ENCODE assay signal across 10 mouse cellular contexts in the genomic region with DNA sequence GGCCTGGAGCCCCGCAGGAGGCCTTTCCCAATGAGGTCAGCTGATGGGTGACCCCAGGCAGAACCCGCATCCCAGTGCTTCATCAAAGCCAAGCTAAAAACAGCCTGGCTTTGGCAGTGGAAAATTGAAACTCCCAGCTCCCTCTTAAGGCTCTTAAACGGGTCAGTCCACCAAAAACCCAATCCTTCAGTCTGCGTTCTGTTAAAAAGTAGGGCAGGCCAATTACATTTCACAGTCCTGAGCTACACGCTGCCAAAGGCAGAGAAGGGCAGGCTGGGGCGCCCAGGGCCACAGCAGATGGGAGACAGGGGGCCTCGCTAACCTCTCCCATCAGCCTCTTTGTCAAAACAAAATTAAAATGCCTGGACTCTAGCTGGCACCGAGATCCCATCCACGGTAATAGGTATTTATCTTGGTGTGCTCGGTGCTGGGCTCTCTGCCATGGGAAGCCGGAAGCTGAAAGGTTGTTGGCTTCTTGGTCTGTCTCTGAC.
A peak's percentile ranks its signal among the peaks of the same experiment; 100 is the strongest.
DNase-seq lines count a peak whose midpoint lies in the region; ATAC-seq and TF ChIP-seq lines count a peak whose summit lies in the region.
"Had no signal": no experiment of that assay in that cellular context is flagged by ENCODE, and none has a peak within 500 bp of the region (broad histone marks: within the 10 kb centered on the region; RNA-seq: fewer than 3 reads in every experiment).

No protein-coding gene starts in this region.

- intact Hi-C loops in gastrocnemius, postnatal 14 days (cut with DNase I; ENCODE audit: low total_unique reads), result no loop called here

- H3K4me2 ChIP-seq in hindbrain, embryonic 16.5 days (ENCODE audit: low read length), result no peak overlapping the region
- H3K4me2 ChIP-seq in stomach, postnatal 0 days (replicated peaks; ENCODE audit: low read depth), result no peak overlapping the region
- H3K4me2 ChIP-seq: embryonic facial prominence, embryonic 12.5 days; liver, embryonic 13.5 days had no signal

- TF ChIP-seq CTCF in stomach, postnatal 0 days (IDR thresholded peaks at IDR 0.05; ENCODE audit: low read depth), result no peak

- ATAC-seq in hindbrain, embryonic 16.5 days, result peak; percentile 66; the same call in 1 of the 2 replicates
- peak; percentile 19; the same call in 1 of the 2 replicates for ATAC-seq in stomach, postnatal 0 days (ENCODE audit: low FRiP score, low TSS enrichment)

- no peak overlapping the region for H3K9ac ChIP-seq in hindbrain, embryonic 16.5 days (ENCODE audit: low read depth, low read length)
- no peak overlapping the region for H3K9ac ChIP-seq in stomach, postnatal 0 days (ENCODE audit: low read length)
- H3K9ac ChIP-seq: embryonic facial prominence, embryonic 12.5 days; liver, embryonic 13.5 days had no signal

- H3K4me1 ChIP-seq in hindbrain, embryonic 16.5 days (ENCODE audit: control insufficient read depth, insufficient read depth, low read depth, low read length), result peaks cover 9% of the 10 kb centered on the region; the same call in 1 of the 2 replicates
- H3K4me1 ChIP-seq in stomach, postnatal 0 days (replicated peaks; ENCODE audit: control insufficient read depth, insufficient read depth), result no peaks in the 10 kb centered on the region
- H3K4me1 ChIP-seq: embryonic facial prominence, embryonic 12.5 days; liver, embryonic 13.5 days had no signal

- no peak for TF ChIP-seq EP300 in stomach, postnatal 0 days (optimal IDR thresholded peaks at IDR 0.05)

- WGBS in hindbrain, embryonic 16.5 days, result 38% methylated on average over 11 of the region's 11 CpGs
- 25% methylated on average over 11 of the region's 11 CpGs for WGBS in stomach, postnatal 0 days

- peak overlapping the region; percentile 56; the same call in 1 of the 2 replicates for H3K27ac ChIP-seq in hindbrain, embryonic 16.5 days (ENCODE audit: low read depth, low read length)
- H3K27ac ChIP-seq in stomach, postnatal 0 days (replicated peaks), result no peak overlapping the region
- H3K27ac ChIP-seq: embryonic facial prominence, embryonic 12.5 days; liver, embryonic 13.5 days had no signal

- no peaks in the 10 kb centered on the region for H3K9me3 ChIP-seq in hindbrain, embryonic 16.5 days (ENCODE audit: control insufficient read depth, low read length)
- H3K9me3 ChIP-seq in stomach, postnatal 0 days (ENCODE audit: control insufficient read depth, low read length), result no peaks in the 10 kb centered on the region
- H3K9me3 ChIP-seq: embryonic facial prominence, embryonic 12.5 days; liver, embryonic 13.5 days had no signal

- no peaks in the 10 kb centered on the region for H3K36me3 ChIP-seq in hindbrain, embryonic 16.5 days (ENCODE audit: control insufficient read depth, insufficient read depth, low read length)
- H3K36me3 ChIP-seq in stomach, postnatal 0 days (ENCODE audit: control insufficient read depth, insufficient read depth, low read length), result no peaks in the 10 kb centered on the region
- H3K36me3 ChIP-seq: embryonic facial prominence, embryonic 12.5 days; liver, embryonic 13.5 days had no signal

- H3K27me3 ChIP-seq in hindbrain, embryonic 16.5 days (replicated peaks; ENCODE audit: control insufficient read depth, insufficient read depth, low read length), result no peaks in the 10 kb centered on the region
- H3K27me3 ChIP-seq in stomach, postnatal 0 days (ENCODE audit: control insufficient read depth, insufficient read depth, low read length), result no peaks in the 10 kb centered on the region
- H3K27me3 ChIP-seq: embryonic facial prominence, embryonic 12.5 days; liver, embryonic 13.5 days had no signal

- DNase-seq in gastrocnemius, postnatal 14 days, result peak; percentile 23
- no peak for DNase-seq in gastrocnemius, postnatal 10 days
- DNase-seq in urinary bladder, postnatal 14 days (ENCODE audit: low spot score), result peak; percentile 58
- DNase-seq in urinary bladder, postnatal 36 days (ENCODE audit: low spot score in 2 of 2), result no peak
- DNase-seq in stomach, postnatal 0 days (ENCODE audit: low spot score), result peak; percentile 35
- no peak for DNase-seq in spleen, postnatal 10 days (ENCODE audit: low spot score in 2 of 2)
- DNase-seq in kidney, postnatal 4 days, result no peak
- DNase-seq: liver, embryonic 13.5 days had no signal

- no peak overlapping the region for H3K4me3 ChIP-seq in hindbrain, embryonic 16.5 days (ENCODE audit: low read length)
- no peak overlapping the region for H3K4me3 ChIP-seq in stomach, postnatal 0 days (ENCODE audit: low read depth, low read length)
- H3K4me3 ChIP-seq: embryonic facial prominence, embryonic 12.5 days; liver, embryonic 13.5 days had no signal

Comparison
In these comparisons a context has a peak if more than half of its experiments do, and no peak if none do; other contexts are left out.
1. DNase-seq: peak in gastrocnemius, postnatal 14 days (single experiment), urinary bladder, postnatal 14 days (single experiment) and stomach, postnatal 0 days (single experiment); none in gastrocnemius, postnatal 10 days (single experiment), urinary bladder, postnatal 36 days (0 of 2), spleen, postnatal 10 days (0 of 2) and kidney, postnatal 4 days (0 of 2).